Mouse (Mus musculus) midbrain, postnatal 0 days (tissue): ENCODE results near the gene Hist1h3d. TPM values are rescaled to one million over a fixed set of nuclear protein-coding genes. Genes with fewer than 3 reads are reported as not detected.
A peak's percentile ranks its signal among the peaks of the same experiment; 100 is the strongest.

Experiments
- ATAC-seq: fragments of 200-750 bp; cut with Nextera tagmentation; 2 replicates; pipeline ENCODE4 v1.8.0; 2017; ENCODE audit warnings: moderate number of reproducible peaks, mild to moderate bottlenecking, moderate TSS enrichment, moderate library complexity; ENCODE audit not compliant: low FRiP score
- DNase-seq: peaks from one replicate; pipeline ENCODE4 v3.0.0-alpha.2; 2015; ENCODE audit warnings: low spot score
- H3K27ac ChIP-seq: fragments of 300-500 bp; sonication (generic); 2 replicates; pipeline ENCODE4 v1.5.1; 2014; ENCODE audit warnings: low read depth, mild to moderate bottlenecking, low read length, mixed read lengths
- H3K27me3 ChIP-seq: fragments of 300-500 bp; sonication (generic); 2 replicates; pipeline ENCODE4 v1.6.1; 2014; ENCODE audit warnings: low read length, control low read depth, mixed read lengths; ENCODE audit not compliant: insufficient read depth
- H3K36me3 ChIP-seq: fragments of 300-500 bp; sonication (generic); 2 replicates; pipeline ENCODE4 v1.6.1; 2014; ENCODE audit warnings: low read length, control low read depth, mixed read lengths; ENCODE audit not compliant: insufficient read depth
- H3K4me1 ChIP-seq: fragments of 300-500 bp; sonication (generic); 2 replicates; pipeline ENCODE4 v1.6.1; 2014; ENCODE audit warnings: mild to moderate bottlenecking, control low read depth, antibody characterized with exemption, low read length, mixed read lengths; ENCODE audit not compliant: insufficient read depth
- H3K4me2 ChIP-seq: fragments of 300-500 bp; sonication (generic); 2 replicates; pipeline ENCODE4 v1.6.1; 2014; ENCODE audit warnings: low read depth, mild to moderate bottlenecking, low read length, mixed read lengths; ENCODE audit not compliant: poor library complexity, severe bottlenecking
- H3K4me3 ChIP-seq: fragments of 300-500 bp; sonication (generic); 2 replicates; pipeline ENCODE4 v1.5.1; 2014; ENCODE audit warnings: low read depth, mild to moderate bottlenecking, low read length, moderate library complexity
- H3K9ac ChIP-seq: fragments of 300-500 bp; sonication (generic); replicated peaks from 2 replicates; pipeline ENCODE4 v1.6.1; 2014; ENCODE audit warnings: mild to moderate bottlenecking, low read length, moderate library complexity, mixed read lengths; ENCODE audit not compliant: poor library complexity, severe bottlenecking
- H3K9me3 ChIP-seq: fragments of 300-500 bp; sonication (generic); 2 replicates; pipeline ENCODE4 v1.6.1; 2016; ENCODE audit warnings: low read length, control low read depth
- CTCF ChIP-seq: IDR thresholded peaks from 2 replicates; pipeline ENCODE4 v1.5.1; 2016; ENCODE audit warnings: antibody characterized with exemption, mild to moderate bottlenecking
- WGBS: fragments of 180-500 bp; shearing (Covaris S2); extraction: QIAGEN DNeasy Blood & Tissue Kit; methylation state at CpG from one replicate; pipeline ENCODE4 v1.1.7; 2014; 5-methylcytosine and 5-hydroxymethylcytosine counted together
- polyA plus RNA-seq: library from polyadenylated mRNA; unstranded; fragments of >200 nt; fragmentation: Nextera tagmentation; extraction: Ambion mirVana; gene quantifications from 2 replicates; pipeline ENCODE4 v1.2.1, GENCODE M21; 2015
- total RNA-seq: library from RNA; depleted of rRNA; stranded (reverse); fragments of >200 nt; gene quantifications from 2 replicates; pipeline ENCODE4 v1.2.3, GENCODE M21; 2014

Hist1h3d gene
- total and polyA plus RNA-seq, 2 experiments from 2014 or later = 0.42 to 92.5 TPM

- no peaks in the 10 kb centered on the region for H3K4me1 ChIP-seq
- no peak for ATAC-seq
Measured at GRCm38 (mm10) chr13:23609844-23610243, 34.3 kb downstream of the Hist1h3d start.

GRCm38 (mm10) chr13:23610393-23610792 is 34.8 kb downstream of the Hist1h3d start:
- H3K27ac ChIP-seq = no peak overlapping the region
- H3K9me3 ChIP-seq = no peaks in the 10 kb centered on the region
- H3K27me3 ChIP-seq = no peaks in the 10 kb centered on the region
- H3K4me1 ChIP-seq = no peaks in the 10 kb centered on the region
- DNase-seq = no peak
- no peak overlapping the region for H3K4me2 ChIP-seq
- TF ChIP-seq CTCF = no peak
- H3K9ac ChIP-seq = no peak overlapping the region
- no peak for ATAC-seq
- WGBS = 65% methylated on average over 2 of the region's 2 CpGs
- H3K4me3 ChIP-seq = no peak overlapping the region
- no peaks in the 10 kb centered on the region for H3K36me3 ChIP-seq

More at GRCm38 (mm10) chr13:23609844-23610243, 34.3 kb downstream of the Hist1h3d start:
- no peak for DNase-seq
- no peak overlapping the region for H3K9ac ChIP-seq
- no peaks in the 10 kb centered on the region for H3K9me3 ChIP-seq
- no peak overlapping the region for H3K4me2 ChIP-seq
- no peak overlapping the region for H3K27ac ChIP-seq
- H3K36me3 ChIP-seq = no peaks in the 10 kb centered on the region
- H3K27me3 ChIP-seq = no peaks in the 10 kb centered on the region
- H3K4me3 ChIP-seq = no peak overlapping the region
- TF ChIP-seq CTCF = no peak

- no peak overlapping the region for H3K4me3 ChIP-seq
- no peak for ATAC-seq
- H3K36me3 ChIP-seq = no peaks in the 10 kb centered on the region
- no peak for DNase-seq
- H3K27ac ChIP-seq = no peak overlapping the region
- no peak overlapping the region for H3K9ac ChIP-seq
- no peaks in the 10 kb centered on the region for H3K9me3 ChIP-seq
- H3K27me3 ChIP-seq = no peaks in the 10 kb centered on the region
- no peaks in the 10 kb centered on the region for H3K4me1 ChIP-seq
- no peak for TF ChIP-seq CTCF
- no peak overlapping the region for H3K4me2 ChIP-seq
- WGBS = 86% methylated on average over 3 of the region's 3 CpGs
Measured at GRCm38 (mm10) chr13:23611638-23612037, 36.1 kb downstream of the Hist1h3d start.

GRCm38 (mm10) chr13:23620056-23620732 is 44.6 kb downstream of the Hist1h3d start:
- Histone ChIP-seq H3K9me3 (no peaks in the 10 kb centered on the region), H3K36me3 (no peaks in the 10 kb centered on the region), H3K4me1 (no peaks in the 10 kb centered on the region), H3K27me3 (no peaks in the 10 kb centered on the region), H3K27ac (peak overlapping the region; percentile 90), H3K9ac (peak overlapping the region; percentile 58; the same call in 1 of the 2 replicates), H3K4me3 (peak overlapping the region; percentile 52), H3K4me2 (peak overlapping the region; percentile 81)
- WGBS = 54% methylated on average over 12 of the region's 12 CpGs
- TF ChIP-seq CTCF = no peak
- DNase-seq (no peak), ATAC-seq (no peak)

GRCm38 (mm10) chr13:23620733-23621531 is 45.4 kb downstream of the Hist1h3d start, which contains the start of gene Hist1h2be:
Gene Hist1h2be (minus strand): TSS chr13:23621124.
- TF ChIP-seq CTCF = no peak
- no peaks in the 10 kb centered on the region for H3K27me3 ChIP-seq
- peak within 1 kb of the TSS; percentile 81 for H3K4me2 ChIP-seq
- no peaks in the 10 kb centered on the region for H3K36me3 ChIP-seq
- peak within 1 kb of the TSS; percentile 58 for H3K9ac ChIP-seq
- peak; percentile 86 for ATAC-seq
- peak; percentile 97 for DNase-seq
- H3K4me3 ChIP-seq = peak within 1 kb of the TSS; percentile 52
- H3K4me1 ChIP-seq = no peaks in the 10 kb centered on the region
- peak within 1 kb of the TSS; percentile 90 for H3K27ac ChIP-seq
- under 1% methylated on average over 27 of the region's 27 CpGs for WGBS
- no peaks in the 10 kb centered on the region for H3K9me3 ChIP-seq
